Mouse (Mus musculus) stomach, postnatal 0 days (tissue): ENCODE data around the gene Shc1.

Experiments
- CTCF ChIP-seq: IDR thresholded peaks from 2 replicates; pipeline ENCODE4 v1.5.1; 2016; ENCODE audit warnings: antibody characterized with exemption, low read depth, mild to moderate bottlenecking, moderate library complexity
- EP300 ChIP-seq: optimal IDR thresholded peaks from 2 replicates; pipeline ENCODE3; 2016; ENCODE audit warnings: antibody characterized with exemption

DNA sequence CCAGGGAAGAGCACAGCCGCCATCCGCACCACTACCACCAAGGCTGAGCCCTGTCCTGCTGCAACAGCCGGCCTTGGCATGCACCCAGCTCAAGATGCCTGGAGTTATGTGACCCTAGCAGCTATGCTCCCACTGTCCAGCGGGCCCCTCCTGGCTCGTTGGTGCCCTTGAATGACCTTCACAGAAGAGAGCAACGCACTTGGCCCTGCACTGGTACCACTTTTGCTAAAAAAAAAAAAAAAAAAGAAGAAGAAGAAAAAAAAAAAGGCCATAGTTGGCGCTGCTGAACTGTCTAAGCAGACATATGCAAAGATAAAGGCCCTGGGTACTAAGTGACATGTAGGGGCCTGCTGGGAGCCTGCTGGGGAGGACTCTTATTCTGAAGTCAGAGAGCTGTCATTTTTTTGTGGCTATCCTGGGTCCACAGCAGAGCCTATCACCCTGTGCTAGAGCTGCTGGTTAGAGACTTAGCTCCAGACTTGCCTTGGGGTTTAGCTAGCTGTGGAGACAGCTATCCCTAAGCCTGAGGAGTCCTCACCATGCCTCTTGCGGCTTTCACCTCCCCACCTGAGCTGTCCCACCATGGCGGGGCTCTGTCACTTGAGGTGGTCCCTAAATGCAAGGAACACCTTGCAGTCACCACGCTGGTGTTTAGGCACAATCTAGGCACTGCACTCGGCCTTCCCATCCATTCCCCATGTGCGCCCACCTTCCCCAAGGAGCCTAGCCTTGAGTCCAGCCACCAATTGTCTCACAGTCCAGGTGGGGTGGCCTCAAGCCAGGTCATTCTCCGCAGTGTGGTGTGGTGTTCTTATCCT, 30.7 kb downstream of the Shc1 start:
- TF ChIP-seq CTCF (no peak), EP300 (no peak)
